Mouse (Mus musculus) adrenal gland (tissue): Measurements from ENCODE around the gene Zcrb1.
"Not testable (repeated sequence)": the region's sequence is repeated elsewhere in the genome, so short reads cannot be mapped to it uniquely, and the experiment has no call there.

Source experiments
- intact Hi-C: fragments of 180-260 bp; cut with DNase I; formaldehyde crosslinking; loops from one replicate; pipeline ENCODE4 v1.15.1; 2025

The Zcrb1 gene

DNA sequence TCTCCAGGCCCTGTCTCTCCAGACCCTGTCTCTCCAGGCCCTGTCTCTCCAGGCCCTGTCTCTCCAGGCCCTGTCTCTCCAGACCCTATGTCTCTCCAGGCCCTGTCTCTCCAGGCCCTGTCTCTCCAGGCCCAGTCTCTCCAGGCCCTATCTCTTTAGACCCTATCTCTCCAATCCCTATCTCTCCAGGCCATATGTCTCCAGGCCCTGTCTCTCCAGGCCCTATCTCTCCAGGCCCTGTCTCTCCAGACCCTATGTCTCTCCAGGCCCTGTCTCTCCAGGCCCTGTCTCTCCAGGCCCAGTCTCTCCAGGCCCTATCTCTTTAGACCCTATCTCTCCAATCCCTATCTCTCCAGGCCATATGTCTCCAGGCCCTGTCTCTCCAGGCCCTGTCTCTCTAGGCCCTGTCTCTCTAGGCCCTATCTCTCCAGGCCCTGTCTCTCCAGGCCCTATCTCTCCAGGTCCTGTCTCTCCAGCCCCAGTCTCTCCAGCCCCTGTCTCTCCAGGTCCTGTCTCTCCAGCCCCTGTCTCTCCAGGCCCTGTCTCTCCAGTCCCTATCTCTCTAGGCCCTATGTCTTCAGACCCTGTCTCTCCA lies 25.5 kb downstream of the Zcrb1 start:
- intact Hi-C loops, result not testable (repeated sequence)

- intact Hi-C loops, result no loop called here
Observed at GRCm38 (mm10) chr15:93371838-93372237, 26.3 kb downstream of the Zcrb1 start.

- intact Hi-C loops, result no loop called here
Observed at GRCm38 (mm10) chr15:93368558-93368957, 29.6 kb downstream of the Zcrb1 start.

DNA sequence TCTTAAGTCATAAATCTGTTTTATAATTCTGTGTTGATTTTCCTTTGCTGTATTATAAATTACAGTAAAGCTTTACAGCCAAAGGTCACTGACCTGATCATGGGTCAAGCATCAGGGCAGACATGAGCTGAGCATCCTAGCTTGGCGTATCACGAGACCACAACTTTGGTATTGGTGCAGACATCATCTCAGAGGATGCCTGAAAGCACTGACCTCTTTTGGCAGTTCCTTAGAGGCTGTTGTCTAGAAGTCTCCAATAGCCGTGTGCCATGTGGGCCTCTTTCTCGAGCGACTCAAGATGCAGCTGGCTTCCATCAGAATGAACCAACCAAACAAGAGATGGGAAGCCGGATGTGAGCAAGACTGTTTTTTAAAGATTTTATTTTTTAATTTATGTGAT lies 32.6 kb downstream of the Zcrb1 start:
- intact Hi-C loops, result no loop called here

- intact Hi-C loops, result no loop called here
Observed at GRCm38 (mm10) chr15:93358346-93359095, 39.6 kb downstream of the Zcrb1 start.

- intact Hi-C loops, result no loop called here
Observed at GRCm38 (mm10) chr15:93340630-93341379, 57.3 kb downstream of the Zcrb1 start.

- intact Hi-C loops, result loop anchor here (5.0 kb wide), 2 partner anchors 60 kb away; partner anchors contain the start of genes Gxylt1, Pphln1 and Zcrb1
Observed at GRCm38 (mm10) chr15:93336925-93337761, 61.0 kb downstream of the Zcrb1 start, which contains the start of gene Yaf2. Yaf2 (minus strand) TSS chr15:93336935.

GRCm38 (mm10) chr15:93336658-93336924 lies 61.5 kb downstream of the Zcrb1 start:
- intact Hi-C loops, result loop anchor here (5.0 kb wide), 2 partner anchors 59 to 61 kb away; partner anchors contain the start of genes Gxylt1, Pphln1 and Zcrb1
